Comparison of ENCODE assay signal across 10 mouse cellular contexts in genomic region chr8:120547562-120547961, GRCm38 (mm10). TPM values are rescaled to one million over a fixed set of nuclear protein-coding genes. Genes with fewer than 3 reads are reported as not detected.
DNase-seq lines count a peak whose midpoint lies in the region; ATAC-seq and TF ChIP-seq lines count a peak whose summit lies in the region.
"Had no signal": no experiment of that assay in that cellular context is flagged by ENCODE, and none has a peak within 500 bp of the region (broad histone marks: within the 10 kb centered on the region; RNA-seq: fewer than 3 reads in every experiment).

No protein-coding gene starts in this region.

- no peaks in the 10 kb centered on the region for H3K27me3 ChIP-seq in liver, adult 2 months (ENCODE audit: control insufficient read depth, insufficient read depth, low read length)
- H3K27me3 ChIP-seq in hindbrain, postnatal 0 days (ENCODE audit: insufficient read depth, low read length) = no peaks in the 10 kb centered on the region
- no peaks in the 10 kb centered on the region for H3K27me3 ChIP-seq in midbrain, embryonic 13.5 days
- H3K27me3 ChIP-seq: Patski had no signal

- H3K4me1 ChIP-seq in liver, adult 2 months (ENCODE audit: control insufficient read depth, insufficient read depth, low read length) = peaks cover 34% of the 10 kb centered on the region
- H3K4me1 ChIP-seq in hindbrain, postnatal 0 days (ENCODE audit: insufficient read depth, low read length) = peaks cover 43% of the 10 kb centered on the region
- H3K4me1 ChIP-seq in midbrain, embryonic 13.5 days (replicated peaks) = peaks cover 95% of the 10 kb centered on the region

- H3K27ac ChIP-seq in liver, adult 2 months (replicated peaks; ENCODE audit: insufficient read depth, low read depth, low read length) = peak overlapping the region; percentile 79
- no peak overlapping the region; the same call in 1 of the 2 replicates for H3K27ac ChIP-seq in hindbrain, postnatal 0 days
- H3K27ac ChIP-seq in midbrain, embryonic 13.5 days = peak overlapping the region; percentile 90; the same call in 1 of the 2 replicates
- H3K27ac ChIP-seq: liver, embryonic 14.5 days had no signal

- H3K36me3 ChIP-seq in liver, adult 2 months (ENCODE audit: control insufficient read depth, insufficient read depth, low read length) = no peaks in the 10 kb centered on the region
- H3K36me3 ChIP-seq in hindbrain, postnatal 0 days (ENCODE audit: insufficient read depth, low read length) = no peaks in the 10 kb centered on the region
- H3K36me3 ChIP-seq in midbrain, embryonic 13.5 days = no peaks in the 10 kb centered on the region

- H3K79me2 ChIP-seq in liver, adult 2 months (ENCODE audit: control insufficient read depth, insufficient read depth, low read length) = peaks cover 75% of the 10 kb centered on the region

- H3K9me3 ChIP-seq in hindbrain, postnatal 0 days (ENCODE audit: low read length) = no peaks in the 10 kb centered on the region
- no peaks in the 10 kb centered on the region for H3K9me3 ChIP-seq in midbrain, embryonic 13.5 days

- H3K9ac ChIP-seq in liver, adult 2 months (ENCODE audit: low read depth, low read length) = peak overlapping the region; percentile 48
- H3K9ac ChIP-seq in hindbrain, postnatal 0 days (replicated peaks; ENCODE audit: low read length) = 0 out of 2 replicates have a peak overlapping the region, but pooled peaks have one; percentile 35
- H3K9ac ChIP-seq in midbrain, embryonic 13.5 days (replicated peaks) = peak overlapping the region; percentile 56; the same call in 1 of the 2 replicates
- H3K9ac ChIP-seq: liver, embryonic 14.5 days had no signal

- 16% methylated on average over 9 of the region's 9 CpGs for WGBS in liver, adult 2 months
- 70% methylated on average over 9 of the region's 9 CpGs for WGBS in hindbrain, postnatal 0 days
- WGBS in midbrain, embryonic 13.5 days = 68% methylated on average over 9 of the region's 9 CpGs

- no peak overlapping the region for H3K4me2 ChIP-seq in hindbrain, postnatal 0 days (ENCODE audit: low read depth, low read length)
- 0 out of 2 replicates have a peak overlapping the region, but pooled peaks have one; percentile 52 for H3K4me2 ChIP-seq in midbrain, embryonic 13.5 days (replicated peaks)

- DNase-seq in cerebellum, adult 9-11 months = peak; percentile 72
- DNase-seq in cerebellum, adult 18-20 months = no peak
- DNase-seq in liver, adult 2 months (ENCODE audit: extremely low read depth, low read depth, low spot score) = peak; percentile 92
- no peak for DNase-seq in liver
- no peak for DNase-seq in hindbrain, postnatal 0 days (ENCODE audit: low spot score)
- DNase-seq in spleen, adult 12 weeks (ENCODE audit: low spot score) = no peak
- DNase-seq in layer of hippocampus, postnatal 25 days (ENCODE audit: extremely low spot score in 1 of 2, low spot score in 1 of 2) = no peak

- no peak for ATAC-seq in hindbrain, postnatal 0 days
- no peak for ATAC-seq in midbrain, embryonic 13.5 days
- ATAC-seq: Patski had no signal

- no peak for TF ChIP-seq POLR2A in liver, adult 2 months (IDR thresholded peaks at IDR 0.05; ENCODE audit: extremely low read depth, insufficient read depth, low read length)

- TF ChIP-seq CTCF in liver, adult 2 months (IDR thresholded peaks at IDR 0.05; ENCODE audit: low read depth, low read length) = no peak
- no peak for TF ChIP-seq CTCF in hindbrain, postnatal 0 days (IDR thresholded peaks at IDR 0.05; ENCODE audit: low read depth)

- H3K4me3 ChIP-seq in liver, adult 2 months (ENCODE audit: insufficient read depth, low read depth, low read length) = no peak overlapping the region
- no peak overlapping the region for H3K4me3 ChIP-seq in hindbrain, postnatal 0 days (ENCODE audit: low read length)
- H3K4me3 ChIP-seq in midbrain, embryonic 13.5 days (replicated peaks) = no peak overlapping the region

RNA-seq across cellular contexts. Expression of gene Gins2, which starts 41.5 kb away (rescaled TPM):
- 0.37 and 2.3 TPM in 2 replicates for total RNA-seq in liver, adult 2 months (2014; rRNA removed)
- 1.9 TPM in 2 replicates for polyA plus RNA-seq in liver, adult 2 months (2012; rRNA removed)
- 2.8 and 12.3 TPM in 2 replicates for total RNA-seq in hindbrain, postnatal 0 days (2014; rRNA removed)
- polyA plus RNA-seq in hindbrain, postnatal 0 days (2015; fragmentation: Nextera tagmentation; extraction: Ambion mirVana) = 17.2 and 20.6 TPM in 2 replicates
- 36.7 and 37.9 TPM in 2 replicates for polyA plus RNA-seq in midbrain, embryonic 13.5 days (2015; fragmentation: Nextera tagmentation; extraction: Ambion mirVana)
- total RNA-seq in layer of hippocampus, postnatal 25 days (2021) = 1 to 10 TPM; 2.9 to 4.6 TPM

Comparison
In these comparisons a context has a peak if more than half of its experiments do, and no peak if none do; other contexts are left out.
1. DNase-seq: peak in cerebellum, adult 9-11 months (single experiment) and liver, adult 2 months (single experiment); none in cerebellum, adult 18-20 months (0 of 2), liver (single experiment), hindbrain, postnatal 0 days (single experiment), spleen, adult 12 weeks (single experiment) and layer of hippocampus, postnatal 25 days (0 of 2).
2. Peak in every context shown above with its lines, with median percentiles within 50 percentile points of each other: H3K9ac ChIP-seq.